Mouse (Mus musculus) myocyte (in vitro differentiated cells): ENCODE measurements at regions not wholly inside any gene's neighbourhood (a gene's known extent, or its start where the extent isn't known, plus 50 kb on each side); places are given as distances from the start of the nearest gene placed in this dataset.

Source experiments
- CEBPB ChIP-seq: IDR thresholded peaks from 2 replicates; pipeline ENCODE4 v1.6.1; 2011; ENCODE audit warnings: mild to moderate bottlenecking, moderate library complexity; ENCODE audit not compliant: poor library complexity, insufficient read depth, severe bottlenecking
- E2F4 ChIP-seq: IDR thresholded peaks from one replicate; pipeline ENCODE4 v1.6.1; 2011; ENCODE audit warnings: mild to moderate bottlenecking, control low read depth, moderate library complexity; ENCODE audit not compliant: insufficient read depth
- MAX ChIP-seq: IDR thresholded peaks from one replicate; pipeline ENCODE4 v1.6.1; 2011; ENCODE audit warnings: low read depth, mild to moderate bottlenecking, control low read depth
- MYOD1 ChIP-seq, 3 experiments: IDR thresholded peaks; one replicate each; pipeline ENCODE4 v1.6.1; 2011; ENCODE audit warnings: control low read depth in 2 of 3, low read depth in 2 of 3, mild to moderate bottlenecking in 2 of 3, moderate library complexity in 1 of 3; ENCODE audit not compliant: insufficient read length in 2 of 3, control insufficient read depth in 1 of 3
- MYOG ChIP-seq, 3 experiments: IDR thresholded peaks; one replicate each; pipeline ENCODE4 v1.6.1; 2011; ENCODE audit warnings: control low read depth in 2 of 3, low read depth in 2 of 3, mild to moderate bottlenecking in 2 of 3; ENCODE audit not compliant: insufficient read length in 2 of 3, control insufficient read depth in 1 of 3, insufficient read depth in 1 of 3
- POLR2A ChIP-seq: IDR thresholded peaks from one replicate; pipeline ENCODE4 v1.6.1; 2011; ENCODE audit warnings: low read depth, mild to moderate bottlenecking, control low read depth, moderate library complexity; ENCODE audit not compliant: insufficient read length
- POLR2AphosphoS2 ChIP-seq: IDR thresholded peaks from one replicate; pipeline ENCODE4 v1.6.1; 2011; ENCODE audit warnings: low read depth, control low read depth; ENCODE audit not compliant: insufficient read length
- REST ChIP-seq: IDR thresholded peaks from one replicate; pipeline ENCODE4 v1.6.1; 2011; ENCODE audit warnings: mild to moderate bottlenecking, control low read depth, moderate library complexity; ENCODE audit not compliant: insufficient read depth, insufficient read length
- SRF ChIP-seq: IDR thresholded peaks from one replicate; pipeline ENCODE4 v1.6.1; 2011; ENCODE audit warnings: low read depth; ENCODE audit not compliant: control insufficient read depth, insufficient read length
- TCF12 ChIP-seq: IDR thresholded peaks from one replicate; pipeline ENCODE4 v1.6.1; 2011; ENCODE audit warnings: mild to moderate bottlenecking, control low read depth; ENCODE audit not compliant: poor library complexity, insufficient read depth, severe bottlenecking
- TCF3 ChIP-seq: IDR thresholded peaks from one replicate; pipeline ENCODE4 v1.6.1; 2011; ENCODE audit warnings: low read depth, control low read depth; ENCODE audit not compliant: insufficient read length
- USF1 ChIP-seq: IDR thresholded peaks from one replicate; pipeline ENCODE4 v1.6.1; 2011; ENCODE audit warnings: low read depth, mild to moderate bottlenecking, control low read depth, moderate library complexity

- TF ChIP-seq TCF3 (no peak), POLR2A (no peak), POLR2AphosphoS2 (no peak), TCF12 (no peak), CEBPB (no peak), USF1 (no peak), MAX (no peak), E2F4 (no peak), MYOD1 (IDR thresholded peaks at IDR 0.05; ENCODE audit: control insufficient read depth in 1 of 3, insufficient read length in 2 of 3, low read depth in 2 of 3) (no peak), MYOG (IDR thresholded peaks at IDR 0.05; ENCODE audit: control insufficient read depth in 1 of 3, insufficient read depth in 1 of 3, insufficient read length in 2 of 3, low read depth in 2 of 3) (no peak), REST (no peak), SRF (no peak)
These were observed 67.2 kb upstream of the Frmd6 start for GRCm38 (mm10) chr12:70758080-70758479.
